Mouse (Mus musculus) embryonic facial prominence, embryonic 14.5 days (tissue): ENCODE data around the gene Klhl22. TPM values are rescaled to one million over a fixed set of nuclear protein-coding genes. Genes with fewer than 3 reads are reported as not detected.

Experiments used
- ATAC-seq: fragments of 200-750 bp; cut with Nextera tagmentation; 2 replicates; pipeline ENCODE4 v1.8.0; 2017; ENCODE audit warnings: low read depth, moderate number of reproducible peaks, moderate TSS enrichment
- DNase-seq: peaks from one replicate; pipeline ENCODE4 v3.0.0-alpha.2; 2015; ENCODE audit warnings: low spot score
- H3K27ac ChIP-seq: fragments of 300-500 bp; sonication (generic); replicated peaks from 2 replicates; pipeline ENCODE4 v1.5.1; 2014; ENCODE audit warnings: low read depth, mild to moderate bottlenecking, low read length, moderate library complexity
- H3K27me3 ChIP-seq: fragments of 300-500 bp; sonication (generic); replicated peaks from 2 replicates; pipeline ENCODE4 v1.6.1; 2014; ENCODE audit warnings: low read length; ENCODE audit not compliant: control insufficient read depth, insufficient read depth
- H3K36me3 ChIP-seq: fragments of 300-500 bp; sonication (generic); 2 replicates; pipeline ENCODE4 v1.6.1; 2014; ENCODE audit warnings: low read length, mixed read lengths; ENCODE audit not compliant: control insufficient read depth, insufficient read depth
- H3K4me1 ChIP-seq: fragments of 300-500 bp; sonication (generic); 2 replicates; pipeline ENCODE4 v1.6.1; 2014; ENCODE audit warnings: antibody characterized with exemption, low read length; ENCODE audit not compliant: control insufficient read depth, insufficient read depth
- H3K4me2 ChIP-seq: fragments of 300-500 bp; sonication (generic); 2 replicates; pipeline ENCODE4 v1.6.1; 2014; ENCODE audit warnings: low read depth, mild to moderate bottlenecking, low read length, moderate library complexity, mixed read lengths
- H3K4me3 ChIP-seq: fragments of 300-500 bp; sonication (generic); 2 replicates; pipeline ENCODE4 v1.5.1; 2014; ENCODE audit warnings: low read depth, mild to moderate bottlenecking, low read length
- H3K9ac ChIP-seq: fragments of 300-500 bp; sonication (generic); 2 replicates; pipeline ENCODE4 v1.6.1; 2014; ENCODE audit warnings: low read depth, mild to moderate bottlenecking, low read length, moderate library complexity, mixed read lengths
- H3K9me3 ChIP-seq: fragments of 300-500 bp; sonication (generic); 2 replicates; pipeline ENCODE4 v1.6.1; 2016; ENCODE audit warnings: low read length; ENCODE audit not compliant: control insufficient read depth
- WGBS: fragments of 180-500 bp; shearing (Covaris S2); extraction: QIAGEN DNeasy Blood & Tissue Kit; methylation state at CpG from one replicate; pipeline ENCODE4 v1.1.7; 2014; 5-methylcytosine and 5-hydroxymethylcytosine counted together
- polyA plus RNA-seq: library from polyadenylated mRNA; unstranded; fragments of >200 nt; fragmentation: Nextera tagmentation; extraction: Ambion mirVana; gene quantifications from 2 replicates; pipeline ENCODE4 v1.2.1, GENCODE M21; 2014

The Klhl22 gene
- polyA plus RNA-seq, 1 experiment from 2014 or later: 77.1 TPM

- Histone ChIP-seq H3K9ac (no peak overlapping the region), H3K4me3 (no peak overlapping the region), H3K36me3 (0 out of 2 replicates have a peak, but pooled peaks cover 2% of the 10 kb centered on the region), H3K27me3 (peaks cover 59% of the 10 kb centered on the region), H3K4me2 (no peak overlapping the region), H3K4me1 (peaks cover 4% of the 10 kb centered on the region; the same call in 1 of the 2 replicates), H3K27ac (no peak overlapping the region), H3K9me3 (no peaks in the 10 kb centered on the region)
- DNase-seq (no peak), ATAC-seq (no peak)
- WGBS: 54% methylated on average over 13 of the region's 13 CpGs
Measured at GRCm38 (mm10) chr16:17835481-17835880, 76.1 kb downstream of the Klhl22 start.

- H3K9ac ChIP-seq: no peak within 1 kb of the TSS
- H3K36me3 ChIP-seq: peaks cover 28% of the 10 kb centered on the region
- ATAC-seq: no peak
- no peak within 1 kb of the TSS for H3K4me2 ChIP-seq
- H3K4me3 ChIP-seq: no peak within 1 kb of the TSS
- no peak within 1 kb of the TSS for H3K27ac ChIP-seq
- peaks cover 4% of the 10 kb centered on the region; the same call in 1 of the 2 replicates for H3K4me1 ChIP-seq
- no peaks in the 10 kb centered on the region for H3K9me3 ChIP-seq
- WGBS: 75% methylated on average over 6 of the region's 6 CpGs
- peaks cover 33% of the 10 kb centered on the region for H3K27me3 ChIP-seq
- DNase-seq: no peak
Measured at GRCm38 (mm10) chr16:17838051-17838450, 78.6 kb downstream of the Klhl22 start, which contains the start of gene Car15. Car15 (minus strand) TSS chr16:17838364.

GRCm38 (mm10) chr16:17839976-17840375 lies 80.6 kb downstream of the Klhl22 start:
- no peak overlapping the region for H3K9ac ChIP-seq
- H3K27me3 ChIP-seq: peaks cover 16% of the 10 kb centered on the region
- H3K27ac ChIP-seq: no peak overlapping the region
- ATAC-seq (no peak), DNase-seq (no peak)
- no peak overlapping the region for H3K4me2 ChIP-seq
- no peaks in the 10 kb centered on the region for H3K9me3 ChIP-seq
- H3K36me3 ChIP-seq: peaks cover 47% of the 10 kb centered on the region
- 84% methylated on average over 4 of the region's 4 CpGs for WGBS
- H3K4me3 ChIP-seq: no peak overlapping the region
- H3K4me1 ChIP-seq: no peaks in the 10 kb centered on the region

GRCm38 (mm10) chr16:17842437-17842836 lies 83.0 kb downstream of the Klhl22 start:
- H3K4me2 ChIP-seq: no peak overlapping the region
- no peaks in the 10 kb centered on the region for H3K9me3 ChIP-seq
- peaks cover 71% of the 10 kb centered on the region for H3K36me3 ChIP-seq
- no peak overlapping the region for H3K27ac ChIP-seq
- WGBS: 91% methylated on average over 7 of the region's 7 CpGs
- DNase-seq (no peak), ATAC-seq (no peak)
- no peaks in the 10 kb centered on the region for H3K27me3 ChIP-seq
- no peak overlapping the region for H3K9ac ChIP-seq
- H3K4me3 ChIP-seq: no peak overlapping the region
- H3K4me1 ChIP-seq: no peaks in the 10 kb centered on the region

Other genes starting within 250 kb of the Klhl22 start
- 50.9 and 54.9 TPM in 2 replicates for gene Thap7, start 228.5 kb upstream of the Klhl22 start, polyA plus RNA-seq
- gene Lrrc74b, start 198.4 kb upstream of the Klhl22 start, polyA plus RNA-seq: 0.69 and 1.8 TPM in 2 replicates
- 0.84 and 1.5 TPM in 2 replicates for gene P2rx6, start 197.7 kb upstream of the Klhl22 start, polyA plus RNA-seq
- gene Slc7a4, start 176.4 kb upstream of the Klhl22 start, polyA plus RNA-seq: 6.1 and 9.5 TPM in 2 replicates
- gene Smpd4, start 140.3 kb upstream of the Klhl22 start, polyA plus RNA-seq: 27.9 and 33.6 TPM in 2 replicates
- 7.9 and 8.1 TPM in 2 replicates for gene Ccdc74a, start 113.1 kb upstream of the Klhl22 start, polyA plus RNA-seq
- 35.2 and 36.1 TPM in 2 replicates for gene Med15, start 26.7 kb upstream of the Klhl22 start, polyA plus RNA-seq
- 34.5 and 35.8 TPM in 2 replicates for gene Scarf2, start 37.7 kb downstream of the Klhl22 start, polyA plus RNA-seq
- 0.26 and 0.46 TPM in 2 replicates for gene B830017H08Rik, start 73.5 kb downstream of the Klhl22 start, polyA plus RNA-seq
- 2.4 and 3.0 TPM in 2 replicates for gene Car15, start 78.7 kb downstream of the Klhl22 start, polyA plus RNA-seq
- gene Gm20518, start 132.1 kb downstream of the Klhl22 start, polyA plus RNA-seq: 0.12 and 0.19 TPM in 2 replicates
- gene Tssk1, start 134.6 kb downstream of the Klhl22 start, polyA plus RNA-seq: not detected in 2 replicates
- gene Dgcr2, start 138.9 kb downstream of the Klhl22 start, polyA plus RNA-seq: 81.9 and 86.8 TPM in 2 replicates
- gene Tssk2, start 139.0 kb downstream of the Klhl22 start, polyA plus RNA-seq: 0.13 TPM in 1 of 2 replicates, not detected in the other
- gene Ess2, start 151.7 kb downstream of the Klhl22 start, polyA plus RNA-seq: 26.2 and 28.7 TPM in 2 replicates
- not detected in 2 replicates for gene Gsc2, start 155.4 kb downstream of the Klhl22 start, polyA plus RNA-seq
- gene Slc25a1, start 168.6 kb downstream of the Klhl22 start, polyA plus RNA-seq: 56.6 and 60.3 TPM in 2 replicates
- 0.31 TPM in 1 of 2 replicates, not detected in the other for gene Vpreb2, start 220.8 kb downstream of the Klhl22 start, polyA plus RNA-seq